Mouse (Mus musculus): Measurements from ENCODE around the gene Gm10198.

DNA sequence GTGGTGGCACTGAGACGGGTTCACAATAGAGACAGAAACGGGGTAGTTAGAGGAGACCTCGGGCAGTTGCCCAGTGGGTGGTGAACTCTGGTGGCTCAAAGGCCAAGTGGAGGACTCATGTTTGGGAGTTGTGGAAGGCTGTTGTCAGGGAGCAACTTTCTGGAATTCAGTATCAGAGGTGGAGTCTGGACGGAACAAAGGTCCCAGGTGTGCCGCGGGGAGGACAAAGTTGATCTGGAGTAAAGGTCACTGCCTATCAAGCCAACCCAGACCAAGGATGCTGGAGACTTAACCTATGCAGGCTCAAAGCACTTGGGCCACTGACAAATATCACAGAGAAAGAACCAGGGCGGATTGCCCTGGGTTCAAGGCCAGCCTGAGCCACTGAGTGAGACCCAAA lies 5.5 kb downstream of the Gm10198 start:
- TF ChIP-seq GATA1 (IDR thresholded peaks at IDR 0.05; ENCODE audit: borderline replicate concordance, low read length) (no peak), FLI1 (IDR thresholded peaks at IDR 0.05; ENCODE audit: low read length) (no peak)

All from megakaryocyte, embryonic 14.5 days (primary cell).